Mouse (Mus musculus): ENCODE results near the gene Ncoa3. TPM values are rescaled to one million over a fixed set of nuclear protein-coding genes. Genes with fewer than 3 reads are reported as not detected.

Ncoa3 gene
- polyA plus RNA-seq, 1 experiment from 2014 or later = 4.2 TPM

DNA sequence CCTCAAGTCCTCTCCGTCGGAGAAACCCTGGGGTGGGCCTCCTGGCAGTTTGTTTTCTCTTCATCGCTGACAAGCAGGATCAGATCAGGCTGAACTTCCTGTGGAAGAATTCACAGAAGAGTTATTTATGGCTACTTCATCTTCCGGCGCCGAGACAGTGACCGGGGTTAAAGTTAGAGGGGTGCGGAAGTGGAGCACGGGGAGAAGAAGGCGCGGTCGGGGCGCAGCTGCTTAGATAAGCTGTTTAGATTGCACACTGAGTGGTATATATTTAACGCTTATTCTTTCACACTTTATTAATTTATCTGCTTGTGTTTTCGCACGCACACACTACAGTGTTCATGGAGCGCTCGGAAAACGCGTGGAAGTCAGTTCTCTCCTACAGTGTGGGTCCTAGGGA, 37.6 kb upstream of the Ncoa3 start:
- H3K27me3 ChIP-seq (ENCODE audit: control insufficient read depth, insufficient read depth, low read depth, low read length) = no peaks in the 10 kb centered on the region
- peaks cover 19% of the 10 kb centered on the region for H3K4me1 ChIP-seq (ENCODE audit: control insufficient read depth, low read depth, low read length)
- peak overlapping the region; percentile 56 for H3K4me2 ChIP-seq (ENCODE audit: low read depth, low read length)
- H3K9me3 ChIP-seq (replicated peaks; ENCODE audit: control insufficient read depth, low read length) = no peaks in the 10 kb centered on the region
- peak overlapping the region; percentile 75 for H3K27ac ChIP-seq (ENCODE audit: low read length)
- H3K36me3 ChIP-seq (ENCODE audit: control insufficient read depth, insufficient read depth) = no peaks in the 10 kb centered on the region
- peak overlapping the region; percentile 31 for H3K9ac ChIP-seq (ENCODE audit: low read depth, low read length)
- peak; percentile 71 for ATAC-seq (ENCODE audit: low read depth)
- 7% methylated on average over 20 of the region's 20 CpGs for WGBS (ENCODE audit: insufficient replicate concordance)
- peak overlapping the region; percentile 38 for H3K4me3 ChIP-seq (ENCODE audit: low read depth, low read length)

GRCm38 (mm10) chr2:165955386-165955785, 37.0 kb upstream of the Ncoa3 start:
- peaks cover 19% of the 10 kb centered on the region for H3K4me1 ChIP-seq (ENCODE audit: control insufficient read depth, low read depth, low read length)
- H3K4me2 ChIP-seq (ENCODE audit: low read depth, low read length) = peak overlapping the region; percentile 56
- no peak for ATAC-seq (ENCODE audit: low read depth)
- peak overlapping the region; percentile 75 for H3K27ac ChIP-seq (ENCODE audit: low read length)
- 31% methylated on average over 8 of the region's 8 CpGs for WGBS (ENCODE audit: insufficient replicate concordance)
- H3K27me3 ChIP-seq (ENCODE audit: control insufficient read depth, insufficient read depth, low read depth, low read length) = no peaks in the 10 kb centered on the region
- peak overlapping the region; percentile 31 for H3K9ac ChIP-seq (ENCODE audit: low read depth, low read length)
- H3K36me3 ChIP-seq (ENCODE audit: control insufficient read depth, insufficient read depth) = no peaks in the 10 kb centered on the region
- H3K4me3 ChIP-seq (ENCODE audit: low read depth, low read length) = no peak overlapping the region; the same call in 1 of the 2 replicates
- H3K9me3 ChIP-seq (replicated peaks; ENCODE audit: control insufficient read depth, low read length) = no peaks in the 10 kb centered on the region

DNA sequence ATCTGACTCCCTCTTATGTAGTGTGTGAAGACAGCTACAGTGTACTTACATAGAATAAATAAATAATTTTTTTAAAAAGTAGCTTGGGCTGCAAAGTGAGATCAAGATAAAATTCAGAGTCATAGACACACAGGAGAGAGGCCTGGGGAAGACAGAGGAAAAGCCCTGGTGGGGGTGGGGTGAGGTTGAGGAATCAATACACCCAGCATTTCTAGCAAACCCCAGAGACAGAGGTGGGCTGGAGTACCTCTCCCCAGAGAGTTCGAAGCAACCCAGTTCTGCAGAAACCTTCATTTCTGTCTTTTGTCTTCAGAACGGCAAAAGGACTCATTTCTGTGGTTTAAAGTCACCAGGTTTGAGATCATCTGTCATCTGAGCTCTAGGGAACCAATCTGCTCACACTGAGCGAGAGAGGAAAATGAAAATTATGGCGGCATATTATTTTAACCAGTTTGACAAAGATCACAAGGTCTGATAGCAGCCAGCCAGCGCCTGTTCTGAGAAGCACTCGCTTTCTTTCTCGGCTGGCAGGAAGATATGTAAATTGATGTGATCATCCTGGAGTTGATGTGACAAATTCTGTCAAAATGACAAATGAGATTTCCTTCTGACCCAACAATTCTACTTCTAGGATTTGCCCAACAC, 36.2 kb upstream of the Ncoa3 start:
- Histone ChIP-seq H3K4me1 (ENCODE audit: control insufficient read depth, low read depth, low read length) (peaks cover 19% of the 10 kb centered on the region), H3K4me2 (ENCODE audit: low read depth, low read length) (no peak overlapping the region), H3K9me3 (replicated peaks; ENCODE audit: control insufficient read depth, low read length) (no peaks in the 10 kb centered on the region), H3K9ac (ENCODE audit: low read depth, low read length) (no peak overlapping the region), H3K36me3 (ENCODE audit: control insufficient read depth, insufficient read depth) (no peaks in the 10 kb centered on the region), H3K4me3 (ENCODE audit: low read depth, low read length) (no peak overlapping the region), H3K27ac (ENCODE audit: low read length) (no peak overlapping the region), H3K27me3 (ENCODE audit: control insufficient read depth, insufficient read depth, low read depth, low read length) (no peaks in the 10 kb centered on the region)
- ATAC-seq (ENCODE audit: low read depth) = no peak
- WGBS (ENCODE audit: insufficient replicate concordance) = 26% methylated on average over 7 of the region's 7 CpGs

- Histone ChIP-seq H3K9ac (ENCODE audit: low read depth, low read length) (no peak overlapping the region), H3K36me3 (ENCODE audit: control insufficient read depth, insufficient read depth) (no peaks in the 10 kb centered on the region), H3K27me3 (ENCODE audit: control insufficient read depth, insufficient read depth, low read depth, low read length) (no peaks in the 10 kb centered on the region), H3K9me3 (replicated peaks; ENCODE audit: control insufficient read depth, low read length) (no peaks in the 10 kb centered on the region), H3K4me2 (ENCODE audit: low read depth, low read length) (no peak overlapping the region), H3K4me3 (ENCODE audit: low read depth, low read length) (no peak overlapping the region), H3K4me1 (ENCODE audit: control insufficient read depth, low read depth, low read length) (peaks cover 9% of the 10 kb centered on the region), H3K27ac (ENCODE audit: low read length) (no peak overlapping the region)
- 48% methylated on average over 9 of the region's 9 CpGs for WGBS (ENCODE audit: insufficient replicate concordance)
- ATAC-seq (ENCODE audit: low read depth) = no peak
Measured at GRCm38 (mm10) chr2:165957257-165957828, 35.1 kb upstream of the Ncoa3 start.

- 73% methylated on average over 6 of the region's 6 CpGs for WGBS (ENCODE audit: insufficient replicate concordance)
- ATAC-seq (ENCODE audit: low read depth) = no peak
Measured at GRCm38 (mm10) chr2:165958556-165958955, 33.9 kb upstream of the Ncoa3 start.

DNA sequence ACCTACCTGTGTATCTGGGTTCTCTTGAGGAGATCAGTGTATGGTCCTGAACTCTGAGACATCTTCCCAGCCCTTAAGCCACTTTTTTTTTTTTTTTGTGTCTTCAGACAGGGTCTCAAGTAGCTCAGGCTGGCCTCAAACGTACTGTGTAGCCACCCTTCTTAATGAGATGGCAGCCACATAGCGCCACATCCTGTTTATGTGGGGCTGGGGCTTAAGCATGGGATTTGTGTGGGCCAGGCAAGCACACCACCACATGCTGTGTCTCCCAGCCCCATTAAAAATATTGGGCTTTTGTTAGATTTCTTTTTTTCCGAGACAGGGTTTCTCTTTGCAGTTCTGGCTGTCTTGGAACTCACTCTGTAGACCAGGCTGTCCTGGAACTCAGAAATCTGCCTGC, 31.7 kb upstream of the Ncoa3 start:
- ATAC-seq (ENCODE audit: low read depth) = no peak

More at GRCm38 (mm10) chr2:165958556-165958955, 33.9 kb upstream of the Ncoa3 start:
- no peaks in the 10 kb centered on the region for H3K9me3 ChIP-seq (replicated peaks; ENCODE audit: control insufficient read depth, low read length)
- H3K4me1 ChIP-seq (ENCODE audit: control insufficient read depth, low read depth, low read length) = peaks cover 9% of the 10 kb centered on the region
- no peaks in the 10 kb centered on the region for H3K36me3 ChIP-seq (ENCODE audit: control insufficient read depth, insufficient read depth)
- H3K27me3 ChIP-seq (ENCODE audit: control insufficient read depth, insufficient read depth, low read depth, low read length) = no peaks in the 10 kb centered on the region
- no peak overlapping the region for H3K4me2 ChIP-seq (ENCODE audit: low read depth, low read length)
- no peak overlapping the region for H3K9ac ChIP-seq (ENCODE audit: low read depth, low read length)
- H3K27ac ChIP-seq (ENCODE audit: low read length) = no peak overlapping the region
- H3K4me3 ChIP-seq (ENCODE audit: low read depth, low read length) = no peak overlapping the region

GRCm38 (mm10) chr2:165962824-165963223, 29.6 kb upstream of the Ncoa3 start:
- no peak overlapping the region for H3K27ac ChIP-seq (ENCODE audit: low read length)
- H3K27me3 ChIP-seq (ENCODE audit: control insufficient read depth, insufficient read depth, low read depth, low read length) = no peaks in the 10 kb centered on the region
- 34% methylated on average over 5 of the region's 5 CpGs for WGBS (ENCODE audit: insufficient replicate concordance)

More for the DNA sequence above, 31.7 kb upstream of the Ncoa3 start:
- no peak overlapping the region for H3K27ac ChIP-seq (ENCODE audit: low read length)
- no peaks in the 10 kb centered on the region for H3K9me3 ChIP-seq (replicated peaks; ENCODE audit: control insufficient read depth, low read length)
- peaks cover 2% of the 10 kb centered on the region; the same call in 1 of the 2 replicates for H3K4me1 ChIP-seq (ENCODE audit: control insufficient read depth, low read depth, low read length)
- no peak overlapping the region for H3K4me3 ChIP-seq (ENCODE audit: low read depth, low read length)
- H3K9ac ChIP-seq (ENCODE audit: low read depth, low read length) = no peak overlapping the region
- H3K4me2 ChIP-seq (ENCODE audit: low read depth, low read length) = no peak overlapping the region
- no peaks in the 10 kb centered on the region for H3K36me3 ChIP-seq (ENCODE audit: control insufficient read depth, insufficient read depth)
- 67% methylated on average over 3 of the region's 3 CpGs for WGBS (ENCODE audit: insufficient replicate concordance)
- H3K27me3 ChIP-seq (ENCODE audit: control insufficient read depth, insufficient read depth, low read depth, low read length) = no peaks in the 10 kb centered on the region

DNA sequence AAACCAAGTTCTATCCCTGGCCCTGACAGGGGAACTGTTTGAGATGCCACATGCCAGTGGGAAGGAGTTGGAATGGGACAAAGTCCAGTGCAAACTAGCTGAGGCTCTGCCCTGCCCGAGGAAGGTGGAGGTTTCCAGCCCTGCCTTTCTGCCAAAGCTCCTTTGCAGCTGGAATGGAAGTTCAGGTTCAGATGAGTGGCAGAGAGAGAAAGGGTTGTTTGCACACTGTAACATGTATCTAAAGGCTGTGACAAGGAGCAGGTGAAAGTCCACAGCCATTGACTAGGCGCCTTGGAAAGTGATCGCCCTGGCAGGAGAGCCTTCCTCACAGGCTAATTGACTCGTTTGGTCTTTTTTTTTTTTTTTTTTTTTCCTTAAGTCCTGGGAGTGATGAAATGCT, 28.3 kb upstream of the Ncoa3 start:
- no peak for ATAC-seq (ENCODE audit: low read depth)
- 49% methylated on average over 4 of the region's 4 CpGs for WGBS (ENCODE audit: insufficient replicate concordance)

More at GRCm38 (mm10) chr2:165962824-165963223, 29.6 kb upstream of the Ncoa3 start:
- Histone ChIP-seq H3K4me2 (ENCODE audit: low read depth, low read length) (no peak overlapping the region), H3K9ac (ENCODE audit: low read depth, low read length) (no peak overlapping the region), H3K4me1 (ENCODE audit: control insufficient read depth, low read depth, low read length) (peaks cover 5% of the 10 kb centered on the region; the same call in 1 of the 2 replicates), H3K4me3 (ENCODE audit: low read depth, low read length) (no peak overlapping the region), H3K36me3 (ENCODE audit: control insufficient read depth, insufficient read depth) (no peaks in the 10 kb centered on the region), H3K9me3 (replicated peaks; ENCODE audit: control insufficient read depth, low read length) (no peaks in the 10 kb centered on the region)
- ATAC-seq (ENCODE audit: low read depth) = no peak

DNA sequence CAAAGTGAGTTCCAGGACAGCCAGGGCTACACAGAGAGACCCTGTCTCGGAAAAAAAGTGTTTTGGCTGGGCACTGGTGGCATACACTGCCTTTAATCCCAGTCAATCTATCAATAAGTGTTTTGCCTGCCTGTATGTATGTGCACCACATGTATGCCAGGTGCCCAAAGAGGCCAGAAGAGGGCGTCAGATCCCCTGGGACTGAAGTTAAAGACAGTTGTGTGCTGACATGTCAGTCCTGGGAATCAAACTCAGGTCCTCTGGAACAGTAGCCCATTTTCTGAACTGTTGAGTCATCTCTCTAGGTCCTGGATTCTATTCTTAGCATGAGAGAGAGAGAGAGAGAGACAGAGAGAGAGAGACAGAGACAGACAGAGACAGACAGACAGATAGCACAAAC, 25.4 kb upstream of the Ncoa3 start:
- WGBS (ENCODE audit: insufficient replicate concordance) = 63% methylated on average over 2 of the region's 2 CpGs
- H3K27me3 ChIP-seq (ENCODE audit: control insufficient read depth, insufficient read depth, low read depth, low read length) = no peaks in the 10 kb centered on the region

More for the DNA sequence above, 28.3 kb upstream of the Ncoa3 start:
- no peak overlapping the region for H3K4me3 ChIP-seq (ENCODE audit: low read depth, low read length)
- no peaks in the 10 kb centered on the region for H3K36me3 ChIP-seq (ENCODE audit: control insufficient read depth, insufficient read depth)
- H3K27me3 ChIP-seq (ENCODE audit: control insufficient read depth, insufficient read depth, low read depth, low read length) = no peaks in the 10 kb centered on the region
- H3K27ac ChIP-seq (ENCODE audit: low read length) = no peak overlapping the region
- no peak overlapping the region for H3K4me2 ChIP-seq (ENCODE audit: low read depth, low read length)
- peaks cover 18% of the 10 kb centered on the region for H3K4me1 ChIP-seq (ENCODE audit: control insufficient read depth, low read depth, low read length)
- no peak overlapping the region for H3K9ac ChIP-seq (ENCODE audit: low read depth, low read length)
- H3K9me3 ChIP-seq (replicated peaks; ENCODE audit: control insufficient read depth, low read length) = no peaks in the 10 kb centered on the region

More for the DNA sequence above, 25.4 kb upstream of the Ncoa3 start:
- Histone ChIP-seq H3K4me2 (ENCODE audit: low read depth, low read length) (no peak overlapping the region), H3K4me1 (ENCODE audit: control insufficient read depth, low read depth, low read length) (peaks cover 24% of the 10 kb centered on the region), H3K9ac (ENCODE audit: low read depth, low read length) (no peak overlapping the region), H3K27ac (ENCODE audit: low read length) (no peak overlapping the region), H3K9me3 (replicated peaks; ENCODE audit: control insufficient read depth, low read length) (no peaks in the 10 kb centered on the region), H3K4me3 (ENCODE audit: low read depth, low read length) (no peak overlapping the region), H3K36me3 (ENCODE audit: control insufficient read depth, insufficient read depth) (no peaks in the 10 kb centered on the region)
- ATAC-seq (ENCODE audit: low read depth) = no peak
